ENCODE assay signal across 8 mouse cellular contexts in the genomic region with DNA sequence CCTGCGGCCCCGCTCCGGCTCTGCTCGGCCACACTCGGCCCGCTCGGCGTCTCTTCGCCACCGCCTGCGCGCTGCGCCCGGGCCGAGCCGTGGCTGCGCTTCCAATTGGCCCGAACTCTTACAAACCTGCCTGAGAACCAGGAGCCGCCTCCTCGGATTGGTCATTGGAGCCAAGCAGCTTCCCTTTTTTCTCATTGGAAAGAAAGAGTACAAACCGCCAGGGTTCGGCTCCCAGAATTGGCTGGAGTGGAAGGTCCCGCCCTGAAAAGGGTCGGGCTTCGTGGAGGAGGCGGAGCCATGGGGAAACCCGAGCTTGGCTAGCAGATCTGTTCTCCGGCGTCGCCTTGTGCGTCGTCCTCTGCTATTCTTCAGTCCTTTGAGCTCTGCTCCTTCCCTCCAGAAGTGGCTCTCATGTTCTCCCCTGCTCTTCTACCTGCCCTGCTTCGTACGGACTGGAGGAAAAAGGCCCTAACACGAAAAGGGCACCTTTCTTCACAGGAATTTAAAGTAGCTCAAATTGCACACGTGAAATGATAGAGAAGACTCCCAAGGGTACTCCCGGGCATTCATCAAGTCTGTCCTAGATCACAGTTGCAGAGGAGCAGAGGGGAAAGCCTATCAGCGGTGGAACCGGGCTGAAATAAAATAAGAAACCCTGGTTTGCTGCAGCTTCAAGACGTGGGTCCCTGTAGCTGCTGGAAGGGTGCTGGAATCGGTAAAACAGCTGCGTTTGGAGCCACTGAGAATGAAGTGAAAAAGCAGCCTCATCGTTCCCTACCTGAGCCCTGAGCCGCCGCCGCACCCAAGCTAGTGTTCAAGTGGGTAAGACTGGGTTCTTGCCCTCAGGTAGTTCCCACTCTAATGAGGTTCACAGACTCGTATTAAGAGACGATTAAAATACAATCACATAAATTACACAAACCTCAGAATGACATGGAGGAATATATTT. TPM values are rescaled to one million over a fixed set of nuclear protein-coding genes. Genes with fewer than 3 reads are reported as not detected.
DNase-seq lines count a peak whose midpoint lies in the region; ATAC-seq and TF ChIP-seq lines count a peak whose summit lies in the region.

A gene (minus strand): TSS at position 225 of the 949 bp plus-strand sequence.

- H3K36me3 ChIP-seq in forebrain, embryonic 10.5 days (replicated peaks): peaks cover 22% of the 10 kb centered on the region
- H3K36me3 ChIP-seq in heart, embryonic 15.5 days: no peaks in the 10 kb centered on the region
- H3K36me3 ChIP-seq in liver, embryonic 14.5 days (replicated peaks; ENCODE audit: control insufficient read depth, insufficient read depth, low read depth): no peaks in the 10 kb centered on the region
- no peaks in the 10 kb centered on the region for H3K36me3 ChIP-seq in neural tube, embryonic 11.5 days (ENCODE audit: control insufficient read depth, insufficient read depth, low read length)
- H3K36me3 ChIP-seq in stomach, postnatal 0 days (ENCODE audit: control insufficient read depth, insufficient read depth, low read length): no peaks in the 10 kb centered on the region

- WGBS in forebrain, embryonic 10.5 days: 1% methylated on average over 48 of the region's 48 CpGs
- WGBS in heart, embryonic 15.5 days: 1% methylated on average over 48 of the region's 48 CpGs
- 2% methylated on average over 48 of the region's 48 CpGs for WGBS in liver, embryonic 14.5 days (ENCODE audit: insufficient replicate concordance)
- WGBS in neural tube, embryonic 11.5 days: 1% methylated on average over 48 of the region's 48 CpGs
- under 1% methylated on average over 48 of the region's 48 CpGs for WGBS in stomach, postnatal 0 days

- TF ChIP-seq EP300 in liver, embryonic 14.5 days (IDR thresholded peaks at IDR 0.05; ENCODE audit: low read depth): no peak
- no peak for TF ChIP-seq EP300 in stomach, postnatal 0 days (optimal IDR thresholded peaks at IDR 0.05)

- no peaks in the 10 kb centered on the region for H3K27me3 ChIP-seq in forebrain, embryonic 10.5 days (ENCODE audit: poor library complexity, severe bottlenecking)
- H3K27me3 ChIP-seq in heart, embryonic 15.5 days: no peaks in the 10 kb centered on the region
- no peaks in the 10 kb centered on the region for H3K27me3 ChIP-seq in liver, embryonic 14.5 days (ENCODE audit: control insufficient read depth, insufficient read depth, low read length)
- H3K27me3 ChIP-seq in neural tube, embryonic 11.5 days (ENCODE audit: control insufficient read depth, insufficient read depth, low read length): no peaks in the 10 kb centered on the region
- no peaks in the 10 kb centered on the region for H3K27me3 ChIP-seq in stomach, postnatal 0 days (ENCODE audit: control insufficient read depth, insufficient read depth, low read length)

- peak within 1 kb of the TSS; percentile 96 for H3K27ac ChIP-seq in forebrain, embryonic 10.5 days
- peak within 1 kb of the TSS; percentile 95 for H3K27ac ChIP-seq in heart, embryonic 15.5 days
- H3K27ac ChIP-seq in liver, embryonic 14.5 days: peak within 1 kb of the TSS; percentile 58
- peak within 1 kb of the TSS; percentile 69 for H3K27ac ChIP-seq in neural tube, embryonic 11.5 days (ENCODE audit: low read depth, low read length)
- peak within 1 kb of the TSS; percentile 92 for H3K27ac ChIP-seq in stomach, postnatal 0 days (replicated peaks)

- peaks cover 55% of the 10 kb centered on the region for H3K4me1 ChIP-seq in forebrain, embryonic 10.5 days
- peaks cover 30% of the 10 kb centered on the region for H3K4me1 ChIP-seq in heart, embryonic 15.5 days (replicated peaks)
- H3K4me1 ChIP-seq in liver, embryonic 14.5 days (replicated peaks; ENCODE audit: control insufficient read depth in 2 of 2, insufficient read depth in 2 of 2, low read length in 1 of 2): peaks cover 4 to 23% of the 10 kb centered on the region in 2 experiments
- peaks cover 17% of the 10 kb centered on the region for H3K4me1 ChIP-seq in neural tube, embryonic 11.5 days (ENCODE audit: control insufficient read depth, insufficient read depth, low read length)
- H3K4me1 ChIP-seq in stomach, postnatal 0 days (replicated peaks; ENCODE audit: control insufficient read depth, insufficient read depth): peaks cover 5% of the 10 kb centered on the region; the same call in 1 of the 2 replicates

- ATAC-seq in heart, embryonic 15.5 days (replicated peaks; ENCODE audit: insufficient number of reproducible peaks, insufficient read depth, low FRiP score, low read depth): peak; percentile 95
- peak; percentile 95 for ATAC-seq in liver, embryonic 14.5 days (ENCODE audit: insufficient read depth)
- peak; percentile 93 for ATAC-seq in neural tube, embryonic 11.5 days (ENCODE audit: insufficient read depth, low FRiP score, low TSS enrichment)
- peak; percentile 97 for ATAC-seq in stomach, postnatal 0 days (ENCODE audit: low FRiP score, low TSS enrichment)

- DNase-seq in CD8-positive naive resting alpha-beta T cell, adult 2 months (ENCODE audit: low read depth in 2 of 2, low spot score in 2 of 2): peak; percentile 94 to 96
- DNase-seq in c-Kit-positive CD71-negative TER-119-negative erythroid progenitor cells, embryonic 14.5 days (ENCODE audit: low read depth): peak; percentile 98
- DNase-seq in forebrain, embryonic 10.5 days (ENCODE audit: extremely low spot score, low spot score): peak; percentile 95
- DNase-seq in kidney, postnatal 25 days: peak; percentile 96 to 98
- DNase-seq in liver, embryonic 14.5 days (ENCODE audit: low read depth in 3 of 3, low spot score in 3 of 3): peak; percentile 98 to 99 (median 98)
- DNase-seq in neural tube, embryonic 11.5 days (ENCODE audit: low spot score): peak; percentile 97
- DNase-seq in stomach, postnatal 0 days (ENCODE audit: low spot score): peak; percentile 98

- H3K4me2 ChIP-seq in heart, embryonic 15.5 days: peak within 1 kb of the TSS; percentile 91
- H3K4me2 ChIP-seq in liver, embryonic 14.5 days (ENCODE audit: low read depth): peak within 1 kb of the TSS; percentile 73
- peak within 1 kb of the TSS; percentile 76 for H3K4me2 ChIP-seq in neural tube, embryonic 11.5 days (ENCODE audit: low read depth)
- peak within 1 kb of the TSS; percentile 80 for H3K4me2 ChIP-seq in stomach, postnatal 0 days (replicated peaks; ENCODE audit: low read depth)

- no peaks in the 10 kb centered on the region for H3K9me3 ChIP-seq in forebrain, embryonic 10.5 days
- no peaks in the 10 kb centered on the region for H3K9me3 ChIP-seq in heart, embryonic 15.5 days (replicated peaks)
- H3K9me3 ChIP-seq in liver, embryonic 14.5 days (ENCODE audit: control insufficient read depth, low read length): no peaks in the 10 kb centered on the region
- no peaks in the 10 kb centered on the region for H3K9me3 ChIP-seq in neural tube, embryonic 11.5 days (ENCODE audit: control insufficient read depth, low read length)
- H3K9me3 ChIP-seq in stomach, postnatal 0 days (ENCODE audit: control insufficient read depth, low read length): no peaks in the 10 kb centered on the region

- H3K9ac ChIP-seq in heart, embryonic 15.5 days: peak within 1 kb of the TSS; percentile 96
- H3K9ac ChIP-seq in liver, embryonic 14.5 days (replicated peaks): peak within 1 kb of the TSS; percentile 83
- peak within 1 kb of the TSS; percentile 73 for H3K9ac ChIP-seq in neural tube, embryonic 11.5 days (ENCODE audit: low read length)
- H3K9ac ChIP-seq in stomach, postnatal 0 days (ENCODE audit: low read length): peak within 1 kb of the TSS; percentile 85

- TF ChIP-seq CTCF in liver, embryonic 14.5 days (IDR thresholded peaks at IDR 0.05; ENCODE audit: low read depth): no peak
- 0 out of 2 replicates have a peak, but pooled peaks have one; percentile 10 for TF ChIP-seq CTCF in stomach, postnatal 0 days (IDR thresholded peaks at IDR 0.05; ENCODE audit: low read depth)

- peak within 1 kb of the TSS; percentile 94 for H3K4me3 ChIP-seq in forebrain, embryonic 10.5 days
- peak within 1 kb of the TSS; percentile 98 for H3K4me3 ChIP-seq in heart, embryonic 15.5 days
- peak within 1 kb of the TSS; percentile 82 to 94 for H3K4me3 ChIP-seq in liver, embryonic 14.5 days (ENCODE audit: insufficient read depth in 1 of 2, low read depth in 2 of 2, low read length in 2 of 2)
- H3K4me3 ChIP-seq in neural tube, embryonic 11.5 days (ENCODE audit: low read depth, low read length): peak within 1 kb of the TSS; percentile 76
- peak within 1 kb of the TSS; percentile 82 for H3K4me3 ChIP-seq in stomach, postnatal 0 days (ENCODE audit: low read depth, low read length)

RNA-seq across cellular contexts. Expression of the gene that starts here (rescaled TPM):
- 144 and 154 TPM in 2 replicates for polyA plus RNA-seq in forebrain, embryonic 10.5 days (2016; fragmentation: Nextera tagmentation; extraction: Ambion mirVana)
- polyA plus RNA-seq in heart, embryonic 15.5 days (2015; fragmentation: Nextera tagmentation; extraction: Ambion mirVana): 44.6 and 66.2 TPM in 2 replicates
- polyA plus RNA-seq in liver, embryonic 14.5 days (2012; rRNA removed): 21.3 and 24.1 TPM in 2 replicates
- 23.6 and 24.4 TPM in 2 replicates for polyA plus RNA-seq in liver, embryonic 14.5 days (2014; fragmentation: Nextera tagmentation; extraction: Ambion mirVana)
- 119 and 124 TPM in 2 replicates for polyA plus RNA-seq in neural tube, embryonic 11.5 days (2014; fragmentation: Nextera tagmentation; extraction: Ambion mirVana)
- 27.2 and 30.3 TPM in 2 replicates for polyA plus RNA-seq in stomach, postnatal 0 days (2015; fragmentation: Nextera tagmentation; extraction: Ambion mirVana)

Comparison
In these comparisons a context has a peak if more than half of its experiments do, and no peak if none do; other contexts are left out.
1. Peak in every context shown above with its lines: DNase-seq, ATAC-seq, H3K4me3 ChIP-seq and H3K27ac ChIP-seq.